Mouse (Mus musculus) T-cell, adult 2 months (primary cell): ENCODE results near the gene Asic3.

Experiments used
- DNase-seq: peaks from one replicate; pipeline ENCODE4 v3.0.0; 2022; ENCODE audit warnings: low spot score

Gene Asic3

DNA sequence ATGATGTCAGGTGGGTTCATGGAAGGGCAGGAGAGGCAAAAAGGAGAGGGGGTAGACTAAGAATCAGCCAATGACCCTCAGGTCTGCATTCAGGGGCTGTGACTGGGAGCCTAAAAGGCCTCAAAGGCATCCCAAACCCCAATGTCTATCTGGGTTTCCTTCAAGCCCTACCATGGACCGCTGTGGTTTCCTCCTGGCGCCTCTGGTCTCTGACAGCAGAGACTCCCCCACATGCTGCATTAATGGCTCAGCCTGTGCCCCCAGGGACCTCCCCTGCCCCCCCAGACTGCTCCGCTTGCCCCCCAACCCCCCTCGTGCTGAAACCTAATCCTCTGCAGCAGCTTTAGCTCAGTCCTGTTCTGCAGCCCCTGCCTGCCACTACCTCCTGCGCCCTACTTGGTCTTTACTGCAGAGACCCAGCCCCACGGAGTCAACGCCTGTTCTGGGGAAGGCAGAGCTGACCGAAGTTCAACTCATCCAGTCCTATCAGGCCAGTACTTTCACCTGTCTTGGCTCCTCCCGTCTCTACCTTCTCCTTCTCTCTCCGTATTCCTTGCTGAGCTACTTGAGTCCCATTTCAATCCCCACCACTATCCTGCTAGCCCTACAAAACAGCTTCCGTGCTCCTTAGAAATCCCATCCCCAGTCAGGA lies at the start of gene Asic3:
Gene Asic3, plus strand, starts transcription at position 351 of the 652 bp plus-strand sequence.
- no peak for DNase-seq

DNA sequence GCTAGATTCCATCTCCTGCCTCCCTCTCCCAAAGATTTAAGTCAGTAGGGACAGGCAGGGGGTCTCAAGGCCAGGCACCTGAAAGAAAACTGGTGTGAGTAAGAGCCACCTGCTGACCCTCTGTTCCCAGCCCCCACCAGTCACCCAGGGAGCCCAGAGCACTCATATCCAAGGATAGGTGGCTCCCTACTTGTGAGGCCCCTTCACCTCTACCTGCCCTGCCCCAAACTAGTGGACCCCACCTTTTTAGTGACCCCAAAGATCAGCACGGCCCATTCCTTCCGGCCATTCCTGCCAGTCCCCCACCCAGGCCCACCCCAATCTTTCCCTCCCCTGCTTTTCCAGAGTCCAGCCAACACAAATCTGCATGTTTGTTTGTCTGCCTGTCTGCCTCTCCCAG lies 49.7 kb upstream of the Asic3 start:
- no peak for DNase-seq

GRCm38 (mm10) chr5:24364061-24364460 lies 49.1 kb upstream of the Asic3 start:
- DNase-seq = no peak

- DNase-seq = no peak
These were observed 48.7 kb upstream of the Asic3 start, which contains the start of gene Nos3 for GRCm38 (mm10) chr5:24364508-24364907. Gene Nos3, plus strand, starts transcription at chr5:24364810.

- no peak for DNase-seq
These were observed 48.2 kb upstream of the Asic3 start for GRCm38 (mm10) chr5:24364963-24365362.

GRCm38 (mm10) chr5:24365528-24365927 lies 47.7 kb upstream of the Asic3 start:
- no peak for DNase-seq

- no peak for DNase-seq
These were observed 46.8 kb upstream of the Asic3 start for GRCm38 (mm10) chr5:24366426-24366825.

GRCm38 (mm10) chr5:24369767-24370166 lies 43.4 kb upstream of the Asic3 start:
- DNase-seq = no peak

DNA sequence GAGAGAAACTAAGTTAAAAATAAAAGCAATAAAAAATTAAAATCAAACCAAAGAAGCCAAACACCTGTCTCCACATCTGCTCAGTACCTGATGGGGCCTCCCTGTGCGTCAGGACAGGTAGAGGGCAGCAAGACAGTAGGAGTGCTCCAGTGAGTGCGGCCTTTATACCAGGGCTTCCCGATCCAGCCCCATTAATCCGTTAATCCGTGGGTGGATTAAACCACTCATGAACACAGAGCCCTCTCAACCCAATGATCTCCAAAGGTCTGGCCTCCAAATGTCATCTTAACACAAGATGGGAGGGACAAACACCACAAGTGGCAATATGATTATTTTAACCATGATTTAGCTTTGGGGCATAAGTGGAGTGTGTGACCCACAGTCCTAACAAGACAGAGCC lies 39.4 kb upstream of the Asic3 start:
- no peak for DNase-seq

DNA sequence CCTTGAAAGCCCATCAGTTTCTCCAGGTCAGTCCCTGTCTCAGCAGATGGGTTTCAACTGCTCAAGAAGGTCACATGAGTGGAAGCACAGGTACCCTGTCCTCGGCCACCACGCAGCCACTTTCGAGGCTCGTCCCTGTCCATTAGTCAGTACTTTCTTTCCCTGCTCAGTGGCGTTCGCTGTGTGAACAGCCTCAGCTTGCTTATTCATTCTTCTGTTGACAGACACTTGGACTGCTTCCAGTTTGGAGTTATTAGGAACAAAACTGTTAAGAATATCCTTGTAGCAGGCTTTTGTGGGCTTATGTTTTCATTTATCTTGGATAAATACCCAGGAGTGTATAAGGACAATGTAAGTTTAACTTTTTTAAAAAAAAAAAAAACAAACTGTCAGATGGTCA lies 39.0 kb upstream of the Asic3 start:
- no peak for DNase-seq

- no peak for DNase-seq
These were observed 38.4 kb upstream of the Asic3 start for GRCm38 (mm10) chr5:24374666-24375328.

DNA sequence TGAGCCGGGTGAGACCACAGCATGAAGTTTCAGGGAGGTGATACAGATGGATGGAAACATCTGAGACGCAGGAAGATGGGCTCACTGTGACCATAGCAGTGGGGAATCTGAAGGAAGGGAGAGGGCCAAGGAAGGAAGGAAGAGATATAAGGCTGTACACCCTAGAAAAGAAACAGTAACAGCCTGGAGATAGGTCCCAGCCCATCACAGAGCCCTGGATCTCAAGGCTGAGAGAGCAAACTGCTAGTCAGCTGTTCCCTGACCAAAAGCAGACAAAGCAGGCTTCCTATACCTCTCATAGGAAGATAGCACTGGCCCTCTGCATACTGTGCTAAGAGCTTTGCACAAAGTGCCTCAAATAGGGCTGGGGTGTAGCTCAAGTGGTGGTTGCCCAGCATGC lies 34.5 kb upstream of the Asic3 start:
- no peak for DNase-seq

DNA sequence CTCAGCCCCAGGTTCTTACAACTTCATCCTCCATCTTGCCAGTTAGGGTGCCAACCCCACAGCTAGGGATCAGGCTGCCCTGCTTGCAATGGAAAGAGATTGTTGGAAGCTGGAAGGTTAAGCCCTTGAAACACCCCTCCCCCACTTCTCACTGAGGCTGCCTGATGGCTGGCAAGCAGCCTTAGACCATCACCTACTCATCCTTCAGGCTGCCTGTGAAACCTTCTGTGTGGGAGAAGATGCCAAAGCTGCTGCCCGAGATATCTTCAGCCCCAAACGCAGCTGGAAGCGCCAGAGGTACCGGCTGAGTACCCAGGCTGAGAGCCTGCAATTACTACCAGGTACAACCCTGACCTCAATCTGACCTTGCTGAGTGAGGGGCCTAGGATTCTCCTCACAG lies 33.7 kb upstream of the Asic3 start:
- DNase-seq = no peak

- no peak for DNase-seq
These were observed 32.7 kb upstream of the Asic3 start for GRCm38 (mm10) chr5:24380499-24380898.

DNA sequence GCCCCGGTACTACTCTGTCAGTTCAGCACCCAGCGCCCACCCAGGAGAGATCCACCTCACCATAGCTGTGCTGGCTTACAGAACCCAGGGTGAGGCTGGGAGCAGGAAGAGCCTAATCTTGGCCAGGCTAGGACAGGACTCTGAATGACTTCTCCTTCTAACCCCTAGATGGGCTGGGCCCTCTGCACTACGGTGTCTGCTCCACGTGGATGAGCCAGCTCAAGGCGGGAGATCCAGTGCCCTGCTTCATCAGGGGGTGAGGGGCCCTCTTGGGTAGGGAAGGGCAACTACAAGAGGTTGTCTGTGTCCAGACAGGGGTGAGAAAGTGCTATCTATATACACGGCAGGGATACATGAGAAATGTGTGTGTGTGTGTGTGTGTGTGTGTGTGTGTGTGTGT lies 31.7 kb upstream of the Asic3 start:
- no peak for DNase-seq

DNA sequence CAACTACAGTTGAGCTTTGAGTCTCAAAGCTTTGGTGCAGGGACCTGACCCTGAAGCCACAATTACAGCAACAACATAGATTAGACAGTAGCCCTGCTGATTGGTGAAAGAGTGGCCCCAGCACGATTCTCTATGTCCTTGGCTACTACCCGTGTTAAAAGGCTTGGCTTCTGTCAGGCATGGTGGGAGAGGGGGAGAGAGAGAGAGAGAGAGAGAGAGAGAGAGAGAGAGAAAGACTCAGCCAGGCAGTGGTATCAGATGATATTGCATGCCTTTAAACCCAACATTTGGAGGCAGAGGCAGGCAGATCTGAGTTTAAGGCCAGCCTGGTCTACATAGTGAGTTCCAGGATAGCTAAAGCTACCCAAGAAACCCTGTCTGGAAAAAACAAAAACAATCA lies 31.2 kb upstream of the Asic3 start:
- DNase-seq = no peak

GRCm38 (mm10) chr5:24383026-24383859 lies 29.9 kb upstream of the Asic3 start:
- DNase-seq = peak; percentile 90

DNA sequence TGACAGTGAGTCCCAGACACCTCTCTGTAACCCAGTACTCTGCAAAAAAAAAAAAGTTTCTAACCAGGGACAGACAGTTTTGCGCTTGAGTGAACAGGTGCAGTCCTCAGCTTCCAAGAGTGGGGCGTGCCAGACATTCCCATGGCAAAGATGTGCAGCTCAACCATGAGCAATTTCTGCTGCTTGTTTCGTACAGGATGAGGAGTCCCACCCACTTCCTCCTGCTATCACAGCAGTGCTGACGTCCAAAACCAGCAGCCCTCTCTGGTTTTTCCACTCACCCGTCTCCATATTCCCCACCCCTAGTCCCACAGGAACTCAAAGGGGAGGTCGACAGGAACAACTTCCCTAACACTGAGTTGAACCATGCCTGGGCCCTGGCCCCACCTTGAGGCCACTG lies 28.8 kb upstream of the Asic3 start:
- no peak for DNase-seq

DNA sequence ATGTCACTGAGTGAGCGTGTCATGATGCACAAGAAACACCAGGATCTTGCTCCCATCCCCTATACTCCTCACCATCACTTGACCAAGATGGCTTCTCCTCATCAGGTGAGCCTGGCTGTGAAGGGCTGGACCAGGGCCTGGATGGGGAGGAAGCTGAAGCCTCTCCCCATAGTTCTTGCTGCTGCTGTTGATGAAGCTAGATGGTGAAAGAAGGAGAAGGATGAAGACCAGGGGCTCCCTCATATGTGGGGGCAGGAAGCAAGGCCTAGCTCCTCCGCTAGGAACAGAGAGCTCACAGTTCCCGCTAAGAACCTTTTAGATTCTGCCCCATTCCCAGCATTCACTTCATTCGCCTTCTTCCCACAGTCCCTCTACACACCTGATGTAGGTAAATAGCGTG lies 27.8 kb upstream of the Asic3 start:
- DNase-seq = no peak

- DNase-seq = no peak
These were observed 27.2 kb upstream of the Asic3 start for GRCm38 (mm10) chr5:24385887-24386550.

DNA sequence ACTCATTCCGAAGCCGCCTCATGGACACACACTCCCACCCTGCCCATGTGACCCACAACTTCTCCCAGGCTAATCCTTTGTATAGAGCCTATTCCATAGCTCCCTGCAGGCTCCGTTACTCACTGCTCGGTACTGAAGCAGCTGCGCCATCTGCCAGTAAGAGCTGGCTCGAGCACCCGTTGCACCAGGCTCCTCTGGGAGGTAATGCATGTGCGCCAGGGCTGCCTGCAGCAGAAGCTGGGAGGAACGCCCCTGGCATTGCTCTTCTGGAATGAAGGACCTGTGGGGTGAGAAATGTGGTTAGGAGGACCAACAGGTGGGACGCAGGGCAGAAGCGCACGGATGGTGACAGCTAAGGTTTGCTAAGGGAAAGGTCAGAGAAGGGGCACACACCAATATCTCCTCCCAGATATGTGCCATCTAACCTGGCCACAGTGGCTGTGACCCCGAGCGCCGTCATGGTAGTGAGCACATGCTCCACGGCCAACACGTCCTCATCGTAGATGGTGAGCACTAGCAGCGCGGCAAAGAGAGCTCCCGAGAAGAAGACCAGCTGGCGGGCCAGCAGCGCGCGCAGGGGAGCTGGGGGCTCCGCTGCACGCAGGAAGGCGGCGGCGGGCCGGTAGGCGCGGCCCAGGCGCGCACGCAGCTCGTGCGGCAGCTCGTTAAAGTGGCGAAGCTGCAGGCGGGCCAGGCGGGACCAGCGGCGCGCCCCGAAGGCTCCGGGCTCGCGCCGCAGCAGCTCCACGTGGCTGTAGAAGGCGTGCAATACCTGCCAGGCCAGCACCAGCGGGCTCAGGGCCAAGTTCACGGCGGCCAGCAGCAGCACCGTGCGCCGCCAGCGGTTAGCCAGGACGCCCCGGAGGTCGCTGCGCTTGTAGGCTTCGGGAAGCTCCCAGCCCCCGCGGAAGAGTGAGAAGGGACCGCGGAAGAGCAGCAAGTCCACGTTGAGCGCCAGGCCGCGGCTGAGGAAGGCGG lies 25.6 kb upstream of the Asic3 start:
- peak; percentile 34 for DNase-seq
